Mouse (Mus musculus): ENCODE results near the gene Trmt10c.
"Not testable (repeated sequence)": the region's sequence is repeated elsewhere in the genome, so short reads cannot be mapped to it uniquely, and the experiment has no call there.

The Trmt10c gene

DNA sequence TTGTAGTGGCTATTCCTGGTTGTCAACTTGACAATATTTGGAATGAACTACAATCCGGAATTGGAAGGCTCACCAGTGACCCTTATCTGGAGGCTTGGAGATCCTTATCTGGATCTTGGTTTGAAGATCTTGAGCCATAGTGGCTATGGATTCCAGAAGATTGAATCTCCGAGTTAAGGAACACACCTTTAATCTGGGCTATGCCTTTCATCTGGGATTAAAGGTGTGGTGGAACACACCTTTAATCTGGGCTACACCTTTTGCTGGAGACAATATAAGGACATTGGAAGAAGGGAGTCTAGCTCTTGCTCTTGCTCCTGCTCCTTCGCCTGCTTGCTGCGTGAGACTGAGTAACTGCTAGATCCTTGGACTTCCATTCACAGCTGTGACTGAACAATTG lies 10.4 kb upstream of the Trmt10c start, which contains the start of gene Senp7:
TSS of gene Senp7 (plus strand) at position 301 of the 400 bp plus-strand sequence.
- not testable (repeated sequence) for DNase-seq (ENCODE audit: low spot score)

DNA sequence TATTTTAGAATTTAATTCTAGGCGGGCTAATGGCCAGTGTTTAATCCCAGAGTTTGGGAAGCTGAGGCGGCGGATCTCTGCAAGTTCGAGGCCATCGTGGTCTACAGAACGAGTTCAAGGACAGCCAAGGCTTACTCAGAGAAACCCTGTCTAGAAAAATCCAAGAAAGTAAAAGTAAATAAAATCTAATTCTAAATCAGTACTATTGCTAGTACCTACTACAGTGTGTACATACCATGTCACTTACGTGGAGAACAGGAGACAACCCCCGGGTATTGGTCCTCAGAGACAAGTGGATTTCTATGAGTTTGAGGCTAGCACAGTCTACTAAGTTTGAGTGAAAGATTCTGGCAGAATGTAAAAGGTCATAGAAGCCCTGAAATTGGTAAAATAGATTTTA lies 471 bp upstream of the Trmt10c start:
- no peak for DNase-seq (ENCODE audit: low spot score)

DNA sequence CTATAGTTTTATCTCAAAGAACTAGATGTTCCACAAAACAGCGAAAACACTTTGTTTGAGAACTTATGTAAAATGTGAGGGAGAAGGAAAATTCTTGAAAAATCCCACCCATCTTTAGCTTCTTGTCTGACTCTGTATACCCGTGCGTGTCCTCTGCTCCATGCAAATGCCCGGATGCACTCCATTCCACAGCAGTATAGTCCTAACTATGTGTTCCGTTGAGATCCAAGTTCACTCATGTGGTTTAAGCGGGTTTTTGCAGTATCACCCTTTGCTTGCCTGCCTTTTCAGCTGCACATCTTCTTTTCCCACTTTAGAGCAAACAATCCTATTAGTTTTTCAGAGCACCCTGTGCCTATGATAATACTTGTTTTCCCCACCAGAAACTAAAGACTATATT lies 1.1 kb downstream of the Trmt10c start:
- no peak for DNase-seq (ENCODE audit: low spot score)

DNA sequence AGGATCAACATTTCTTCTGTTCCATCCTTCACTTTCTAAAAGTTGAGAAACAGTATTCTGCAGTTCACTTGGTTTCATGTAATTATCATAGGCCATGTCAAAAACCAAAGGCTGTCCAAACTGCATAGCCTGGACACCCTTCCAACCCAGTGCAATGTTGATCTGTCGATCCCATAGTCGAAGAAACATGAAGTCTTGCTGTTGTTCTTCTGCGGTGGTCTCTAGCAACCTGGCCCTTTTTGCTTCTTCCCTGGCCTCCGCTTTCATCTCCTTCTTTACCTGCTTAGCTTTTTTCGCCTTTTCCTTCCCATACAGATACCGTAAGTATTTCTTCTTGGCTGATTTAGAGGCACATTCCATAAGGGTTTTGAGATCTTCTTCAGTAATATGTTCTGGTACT lies 3.1 kb downstream of the Trmt10c start:
- DNase-seq (ENCODE audit: low spot score) = no peak

DNA sequence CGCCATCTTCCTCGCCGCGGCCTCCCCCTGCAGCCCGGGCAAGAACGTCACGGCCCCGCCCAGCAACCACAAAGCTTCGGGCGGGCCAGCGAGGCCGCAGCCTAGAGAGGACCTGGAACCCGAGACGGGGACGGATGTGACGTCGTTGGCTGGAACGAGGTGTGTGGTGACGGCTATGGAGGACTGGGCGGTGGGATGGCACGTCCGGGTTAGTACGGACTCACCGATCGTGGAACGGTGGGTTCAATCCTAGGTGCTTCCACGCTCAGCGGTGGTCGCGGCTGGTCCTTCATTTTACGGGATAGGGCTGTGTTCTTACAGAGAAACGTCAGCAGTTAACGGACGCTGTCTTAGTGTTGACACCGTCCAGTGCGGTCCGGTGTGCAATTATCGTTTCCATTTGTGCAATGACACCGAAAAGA lies 7.9 kb downstream of the Trmt10c start, which contains the start of gene Pcnp:
TSS of gene Pcnp (minus strand) at position 79 of the 422 bp plus-strand sequence.
- DNase-seq (ENCODE audit: low spot score) = peak; percentile 98

DNA sequence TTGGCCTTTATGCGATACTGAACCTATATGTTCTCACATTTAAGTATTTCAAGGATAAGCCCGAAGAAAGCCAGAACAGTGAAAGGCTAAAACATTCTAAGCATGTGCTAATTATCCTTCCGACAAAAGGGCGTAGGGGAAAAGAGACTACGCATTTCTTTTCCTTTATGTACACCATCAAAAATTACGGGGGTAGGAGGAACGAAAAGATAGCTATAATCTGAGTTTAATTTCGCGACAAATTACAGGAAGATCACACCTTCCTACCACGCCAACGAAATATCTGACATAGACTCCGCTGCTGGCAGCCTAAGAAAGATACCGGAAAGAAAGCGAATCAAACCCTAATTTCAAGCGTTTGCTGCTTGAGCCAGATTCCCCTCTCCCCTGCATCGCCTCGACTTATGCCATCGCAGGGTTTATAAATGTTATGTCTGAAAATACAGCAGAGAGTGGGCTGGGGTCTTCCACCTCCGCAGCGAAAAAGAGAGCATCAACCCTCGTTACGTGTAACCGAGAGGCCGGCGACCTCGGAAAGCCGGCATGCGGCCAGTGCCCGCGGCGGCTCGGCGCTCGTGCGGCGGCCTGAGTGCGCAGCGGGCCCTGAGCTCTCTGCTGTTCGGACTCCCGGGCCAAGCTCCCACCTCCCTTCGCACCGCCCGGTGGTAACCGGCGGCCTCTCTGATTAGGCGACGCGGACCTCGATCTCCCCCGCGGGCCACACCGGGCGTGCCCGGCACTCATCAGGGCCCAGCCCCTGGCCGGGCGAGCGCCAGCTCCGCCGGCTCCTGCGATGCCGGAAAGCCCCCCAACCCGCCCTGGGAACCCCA lies 8.7 kb downstream of the Trmt10c start:
- DNase-seq (ENCODE audit: low spot score) = peak; percentile 56

DNA sequence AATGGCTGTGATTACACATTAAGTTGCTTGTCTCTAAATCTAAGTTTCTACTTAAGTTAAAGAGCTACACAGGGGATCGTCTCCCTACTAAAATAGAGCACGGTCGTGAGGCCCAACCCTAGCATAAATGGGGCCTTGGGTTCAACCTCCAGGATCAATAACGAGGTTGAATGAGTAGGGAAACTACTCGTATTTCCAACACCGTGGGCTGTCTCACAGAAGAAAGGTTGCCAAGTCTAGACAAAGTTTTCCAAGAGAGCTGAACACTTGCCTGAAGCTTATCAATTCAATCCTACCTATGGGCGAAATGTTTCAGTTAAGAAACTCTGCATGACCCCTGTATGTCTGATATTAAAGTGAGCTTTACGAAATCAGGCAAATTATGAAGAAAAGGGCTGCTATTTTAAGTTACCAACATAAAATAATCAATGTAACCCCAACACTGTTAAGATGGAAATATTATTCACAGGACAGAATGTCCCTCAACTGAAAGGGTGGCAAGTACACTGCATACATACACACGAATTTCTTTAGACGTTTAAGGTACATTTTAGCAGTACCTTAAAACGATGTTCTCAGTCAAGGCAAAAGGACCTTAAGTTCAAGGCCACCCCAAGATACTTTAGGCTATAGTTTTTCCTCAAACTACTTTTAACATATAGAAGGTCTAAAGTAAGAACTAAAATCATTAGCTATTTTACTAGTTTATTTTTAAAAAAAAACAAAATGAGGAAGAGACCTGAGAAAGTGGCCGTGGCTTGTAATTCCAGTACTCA lies 9.6 kb downstream of the Trmt10c start:
- DNase-seq (ENCODE audit: low spot score) = no peak

DNA sequence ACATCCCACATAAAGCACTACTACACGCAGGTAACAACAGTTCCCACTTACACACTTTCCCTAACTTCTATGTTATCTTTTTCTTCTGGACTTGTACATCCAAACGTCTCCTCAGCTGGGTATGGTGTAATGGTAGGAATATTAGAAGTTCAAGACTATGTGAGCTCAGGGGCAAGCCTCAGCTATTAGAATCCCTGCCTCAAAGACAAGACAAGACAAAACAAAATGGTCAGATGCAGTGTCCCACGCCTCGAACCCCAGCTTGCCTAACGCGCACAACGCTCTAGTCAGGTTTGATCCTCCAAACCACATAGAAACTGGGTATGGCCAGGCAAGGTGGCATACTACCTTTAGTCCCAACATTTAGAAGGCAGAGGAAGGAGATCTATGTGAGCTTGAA lies 18.0 kb downstream of the Trmt10c start:
- DNase-seq (ENCODE audit: low spot score) = no peak

DNA sequence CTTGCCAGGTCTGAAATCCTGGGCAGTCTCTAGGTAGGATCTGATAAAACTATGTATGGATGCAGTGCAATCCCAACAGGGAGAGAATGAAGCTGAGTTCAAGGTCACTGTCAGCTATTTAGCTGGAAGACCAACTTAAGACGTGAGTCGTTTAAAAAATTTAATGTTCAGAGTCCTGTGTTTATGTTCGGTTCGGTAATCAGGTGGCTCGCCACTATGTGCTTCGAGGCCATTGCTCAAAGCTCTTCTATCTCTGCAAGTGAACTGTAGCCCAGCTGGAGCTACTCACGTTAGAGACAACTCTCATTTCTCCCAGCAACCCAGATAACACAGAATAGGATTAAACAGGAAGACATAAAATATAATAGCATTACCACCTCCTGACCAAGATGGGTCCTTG lies 23.5 kb downstream of the Trmt10c start:
- DNase-seq (ENCODE audit: low spot score) = no peak

DNA sequence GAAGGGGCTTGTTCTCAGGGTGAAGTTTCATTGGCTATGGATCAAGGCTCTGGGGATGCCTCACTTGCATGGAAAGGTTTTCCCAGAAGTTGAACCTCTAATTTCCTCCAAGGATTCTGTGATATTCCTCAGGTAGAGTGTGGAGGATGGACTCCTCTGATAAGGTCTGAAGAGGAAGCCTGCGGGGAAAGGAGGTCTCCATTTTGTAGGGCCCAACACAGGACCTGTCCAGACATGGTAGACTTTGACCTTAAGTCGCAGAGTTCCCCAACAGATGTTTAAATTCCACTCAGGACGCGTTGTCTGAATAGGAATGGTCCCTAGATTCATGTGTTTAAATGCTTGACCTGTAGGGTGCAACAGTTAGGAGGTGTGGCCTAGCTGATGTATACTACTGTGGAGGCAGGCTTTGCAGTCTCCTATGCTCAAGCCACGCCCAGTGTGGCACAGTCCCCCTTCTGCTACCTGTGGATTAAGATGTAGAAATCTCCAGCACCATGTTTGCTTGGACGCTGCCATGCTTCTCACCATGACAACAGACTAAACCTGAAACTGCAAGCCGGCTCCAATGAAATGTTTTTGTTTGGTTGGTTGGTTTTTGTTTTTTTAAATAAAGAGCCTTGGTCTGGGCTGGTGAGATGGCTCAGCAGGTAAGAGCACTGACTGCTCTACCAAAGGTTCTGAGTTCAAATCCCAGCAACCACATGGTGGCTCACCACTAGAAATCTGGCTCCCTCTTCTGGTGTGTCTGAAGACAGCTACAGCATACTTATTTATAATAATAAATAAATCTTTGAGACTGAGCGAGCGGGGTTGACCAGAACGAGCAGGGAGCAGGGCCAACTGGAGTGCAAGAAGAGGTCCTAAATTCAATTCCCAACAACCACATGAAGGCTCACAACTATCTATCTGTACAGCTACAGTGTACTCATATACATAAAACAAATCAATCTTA lies 24.6 kb downstream of the Trmt10c start:
- no peak for DNase-seq (ENCODE audit: low spot score)

DNA sequence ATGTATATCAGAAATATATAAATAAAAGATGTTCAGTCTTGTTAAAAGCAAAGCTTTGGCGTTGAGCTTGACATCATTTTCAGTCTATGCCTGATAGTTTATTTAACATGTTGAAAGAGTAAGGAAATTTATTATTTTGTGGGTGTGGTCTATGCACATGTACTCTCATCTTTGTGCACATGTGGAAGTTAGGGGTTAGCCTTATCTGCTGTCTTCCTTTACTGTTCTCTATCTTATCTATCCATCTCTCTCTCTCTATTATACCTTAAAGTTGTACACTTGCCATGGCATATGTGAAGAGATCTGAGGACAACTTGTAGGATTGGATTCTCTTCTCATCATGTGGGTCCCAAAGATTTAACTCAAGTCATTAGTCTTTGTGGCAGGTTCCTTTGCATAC lies 28.8 kb downstream of the Trmt10c start:
- DNase-seq (ENCODE audit: low spot score) = no peak

DNA sequence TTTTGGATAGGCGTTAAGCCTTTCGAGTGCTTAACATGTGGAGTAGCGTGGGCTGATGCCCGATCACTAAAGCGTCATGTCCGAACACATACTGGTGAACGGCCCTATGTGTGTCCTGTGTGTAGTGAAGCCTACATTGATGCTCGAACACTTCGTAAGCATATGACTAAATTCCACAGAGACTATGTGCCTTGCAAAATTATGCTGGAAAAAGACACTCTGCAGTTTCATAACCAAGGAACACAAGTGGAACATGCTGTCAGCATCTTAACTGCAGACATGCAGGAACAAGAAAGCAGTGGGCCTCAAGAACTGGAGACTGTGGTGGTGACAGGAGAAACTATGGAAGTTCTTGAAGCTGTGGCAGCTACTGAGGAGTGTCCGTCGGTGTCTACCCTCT lies 30.8 kb downstream of the Trmt10c start:
- DNase-seq (ENCODE audit: low spot score) = no peak

DNA sequence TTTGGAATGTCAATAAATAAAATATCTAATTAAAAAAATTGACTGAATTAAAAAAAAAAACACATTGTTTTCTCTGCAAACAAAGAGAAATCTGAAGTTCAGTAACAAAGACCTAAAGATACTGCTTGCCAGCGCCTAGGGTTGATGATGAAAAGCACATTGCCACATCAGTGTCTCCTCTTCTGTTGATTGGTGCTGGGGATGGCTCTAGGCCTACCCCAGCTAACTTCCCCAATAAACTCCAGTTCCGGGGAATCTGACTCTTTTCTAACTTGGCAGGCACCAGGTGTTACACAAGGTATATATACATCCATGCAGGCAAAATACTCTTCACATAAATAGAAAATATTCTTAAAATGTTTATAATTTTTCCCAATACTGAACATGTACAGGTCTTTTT lies 43.4 kb downstream of the Trmt10c start:
- no peak for DNase-seq (ENCODE audit: low spot score)

DNA sequence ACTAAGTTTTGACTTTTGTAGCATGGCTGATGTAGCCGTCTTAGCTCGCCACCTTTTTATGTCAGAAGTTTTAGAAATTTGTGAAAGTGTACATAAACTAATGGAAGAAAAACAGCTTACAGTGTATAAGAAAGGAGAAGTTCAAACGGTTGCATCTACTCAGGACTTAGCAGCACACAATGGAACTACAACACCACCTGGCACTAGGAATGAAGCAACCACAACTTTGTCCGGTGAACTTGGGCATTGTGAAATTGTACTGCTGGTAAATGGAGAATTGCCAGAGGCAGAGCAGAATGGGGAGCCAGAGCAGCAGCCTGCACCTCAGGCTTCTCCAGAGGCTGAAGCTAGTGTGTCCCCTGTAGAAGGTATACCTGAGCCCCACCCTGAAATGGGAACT lies 47.3 kb downstream of the Trmt10c start:
- DNase-seq (ENCODE audit: low spot score) = peak; percentile 13

DNA sequence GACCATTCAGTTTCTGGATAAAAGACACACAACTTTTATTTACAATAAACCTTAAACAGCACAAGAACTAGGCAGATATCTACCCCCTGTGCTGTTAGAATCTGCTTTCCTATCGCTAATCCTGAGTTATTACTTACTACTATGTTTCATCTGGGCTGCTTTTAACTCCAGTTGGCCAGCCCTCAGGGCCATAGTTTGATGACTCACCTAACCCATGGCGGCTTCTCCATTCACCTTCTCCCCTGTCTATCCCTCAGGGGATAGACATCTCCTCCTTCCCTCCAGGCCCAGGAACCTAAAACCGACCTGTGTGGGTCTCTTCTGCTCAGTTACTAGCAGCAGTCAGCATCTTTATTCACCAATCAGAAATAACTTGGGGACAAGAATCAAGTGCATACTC lies 51.6 kb downstream of the Trmt10c start:
- DNase-seq (ENCODE audit: low spot score) = no peak
